Mouse (Mus musculus) cerebellum, postnatal 10 days (tissue): ENCODE data around the gene Tbr1.
A peak's percentile ranks its signal among the peaks of the same experiment; 100 is the strongest.

ENCODE experiments used
- DNase-seq, 2 experiments: peaks; one replicate each; pipeline ENCODE4 v3.0.0; 2021; ENCODE audit warnings: mixed read lengths in 2 of 2

Tbr1 gene

DNA sequence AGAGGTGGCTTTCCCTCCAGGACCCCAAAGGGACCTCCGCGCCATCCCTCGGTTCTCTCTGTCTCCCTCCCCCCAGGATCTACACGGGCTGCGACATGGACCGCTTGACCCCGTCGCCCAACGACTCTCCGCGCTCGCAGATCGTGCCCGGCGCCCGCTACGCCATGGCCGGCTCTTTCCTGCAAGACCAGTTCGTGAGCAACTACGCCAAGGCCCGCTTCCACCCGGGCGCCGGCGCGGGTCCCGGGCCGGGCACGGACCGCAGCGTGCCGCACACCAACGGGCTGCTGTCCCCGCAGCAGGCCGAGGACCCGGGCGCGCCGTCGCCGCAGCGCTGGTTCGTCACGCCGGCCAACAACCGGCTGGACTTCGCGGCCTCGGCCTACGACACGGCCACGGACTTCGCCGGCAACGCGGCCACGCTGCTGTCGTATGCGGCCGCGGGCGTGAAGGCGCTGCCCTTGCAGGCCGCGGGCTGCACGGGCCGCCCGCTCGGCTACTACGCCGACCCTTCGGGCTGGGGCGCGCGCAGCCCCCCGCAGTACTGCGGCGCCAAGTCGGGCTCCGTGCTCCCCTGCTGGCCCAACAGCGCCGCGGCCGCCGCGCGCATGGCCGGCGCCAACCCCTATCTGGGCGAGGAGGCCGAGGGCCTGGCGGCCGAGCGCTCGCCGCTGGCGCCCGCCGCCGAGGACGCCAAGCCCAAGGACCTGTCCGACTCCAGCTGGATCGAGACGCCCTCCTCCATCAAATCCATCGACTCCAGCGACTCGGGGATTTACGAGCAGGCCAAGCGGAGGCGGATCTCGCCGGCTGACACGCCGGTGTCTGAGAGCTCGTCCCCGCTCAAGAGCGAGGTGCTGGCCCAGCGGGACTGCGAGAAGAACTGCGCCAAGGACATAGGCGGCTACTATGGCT is 9.0 kb downstream of the Tbr1 start:
- DNase-seq, result peak; percentile 74 to 79

DNA sequence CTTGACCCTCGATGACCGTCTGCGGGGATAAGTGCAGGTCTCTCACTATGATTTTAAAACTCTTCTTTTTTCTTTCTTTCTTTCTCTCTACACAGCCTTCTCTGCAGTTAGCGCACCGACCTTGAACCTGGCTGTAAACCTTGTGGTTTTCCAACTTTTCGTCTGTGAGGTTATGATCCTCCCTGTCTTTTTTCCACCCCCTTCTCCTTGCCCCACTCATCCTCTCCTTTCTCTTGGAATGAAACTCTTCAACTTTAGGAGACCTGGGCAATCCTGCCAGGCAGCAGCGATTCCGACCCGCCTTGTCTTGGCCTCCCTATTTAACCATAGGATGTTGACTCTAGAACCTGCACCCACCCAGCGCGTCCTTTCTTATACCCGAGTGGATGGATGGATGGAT is 9.8 kb downstream of the Tbr1 start:
- peak in 1 of 2 experiments; percentile 10 for DNase-seq

DNA sequence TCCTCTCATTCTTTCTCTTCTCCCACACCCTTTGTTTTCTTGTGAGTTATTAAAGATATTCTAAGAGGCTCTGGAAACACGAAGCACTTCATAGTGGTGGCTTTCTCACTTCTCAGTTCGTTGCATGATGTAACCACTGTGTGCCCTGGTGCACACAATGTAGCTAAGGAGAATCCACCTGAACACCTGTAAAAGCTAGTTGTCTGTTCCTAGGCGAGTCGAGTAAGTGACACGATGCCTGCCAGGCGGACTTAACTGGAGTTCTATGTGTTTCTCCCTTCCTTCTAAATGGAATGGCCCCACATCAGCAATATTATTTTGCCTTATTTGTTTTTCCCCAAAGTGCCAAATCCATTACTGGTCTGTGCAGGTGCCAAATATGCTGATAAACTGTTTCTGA is 10.4 kb downstream of the Tbr1 start:
- peak in 1 of 2 experiments; percentile 14 for DNase-seq

DNA sequence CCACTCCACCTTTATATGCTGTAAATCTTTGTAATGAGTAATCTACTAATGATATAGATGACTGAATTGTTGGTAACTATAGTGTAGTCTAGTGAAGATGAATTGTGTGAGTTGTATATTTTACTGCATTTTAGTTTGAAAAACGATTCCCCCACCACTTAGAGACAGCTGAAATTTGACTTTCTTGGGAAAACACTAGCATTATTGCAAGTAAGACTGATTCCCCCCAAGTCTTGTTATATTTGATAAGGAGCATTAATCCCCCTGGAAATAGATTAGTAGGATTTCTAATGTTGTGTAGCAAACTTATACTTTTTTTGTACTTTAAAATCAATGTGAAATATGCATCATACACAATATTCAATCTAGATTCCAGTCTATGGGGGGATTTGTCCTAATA is 10.8 kb downstream of the Tbr1 start:
- DNase-seq, result no peak

DNA sequence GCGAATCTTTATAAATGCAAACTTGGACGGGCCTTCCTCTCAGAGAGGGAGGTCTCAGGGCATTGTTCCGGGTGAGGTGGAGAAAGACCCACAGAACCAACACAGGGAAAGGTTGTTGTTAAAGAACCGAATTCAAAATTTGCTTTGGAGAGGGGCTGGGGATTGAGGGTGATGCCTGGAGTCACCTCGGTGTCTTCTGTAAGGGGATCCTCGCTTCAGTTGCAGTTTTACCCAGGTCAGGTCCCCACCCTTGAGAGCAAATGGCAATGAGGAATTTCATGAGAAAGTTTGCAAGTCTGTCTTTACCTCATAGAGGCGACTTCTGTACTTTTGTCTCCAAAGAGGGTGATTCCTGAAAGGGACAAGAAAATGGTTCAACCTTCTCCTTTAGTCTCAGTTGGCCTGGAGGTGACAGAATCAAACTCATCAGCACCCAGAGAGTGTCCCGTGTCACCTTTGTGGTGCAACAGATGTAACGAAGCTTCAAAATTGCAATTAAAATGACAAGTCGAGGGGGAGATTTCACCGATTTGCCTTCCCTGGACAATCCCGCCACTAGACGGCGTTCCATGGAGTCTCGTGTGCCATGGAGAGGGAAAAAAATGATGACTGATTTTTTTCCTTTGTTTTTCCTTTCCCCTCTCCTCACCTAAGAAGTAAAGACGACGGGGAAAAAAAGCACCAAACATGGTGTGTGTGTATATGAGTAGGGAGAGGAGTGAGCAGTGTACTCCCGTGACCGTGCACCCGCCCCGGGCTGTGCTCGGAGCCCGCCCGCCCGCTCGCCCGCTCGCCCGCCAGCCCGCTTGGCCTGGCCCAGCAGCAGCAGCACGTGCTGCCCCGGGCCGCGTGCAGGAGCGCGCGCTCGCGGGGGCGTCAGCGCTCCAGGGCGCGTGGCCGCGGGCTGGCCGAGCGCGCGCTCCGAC is 12.1 kb downstream of the Tbr1 start:
- peak; percentile 78 to 83 for DNase-seq

DNA sequence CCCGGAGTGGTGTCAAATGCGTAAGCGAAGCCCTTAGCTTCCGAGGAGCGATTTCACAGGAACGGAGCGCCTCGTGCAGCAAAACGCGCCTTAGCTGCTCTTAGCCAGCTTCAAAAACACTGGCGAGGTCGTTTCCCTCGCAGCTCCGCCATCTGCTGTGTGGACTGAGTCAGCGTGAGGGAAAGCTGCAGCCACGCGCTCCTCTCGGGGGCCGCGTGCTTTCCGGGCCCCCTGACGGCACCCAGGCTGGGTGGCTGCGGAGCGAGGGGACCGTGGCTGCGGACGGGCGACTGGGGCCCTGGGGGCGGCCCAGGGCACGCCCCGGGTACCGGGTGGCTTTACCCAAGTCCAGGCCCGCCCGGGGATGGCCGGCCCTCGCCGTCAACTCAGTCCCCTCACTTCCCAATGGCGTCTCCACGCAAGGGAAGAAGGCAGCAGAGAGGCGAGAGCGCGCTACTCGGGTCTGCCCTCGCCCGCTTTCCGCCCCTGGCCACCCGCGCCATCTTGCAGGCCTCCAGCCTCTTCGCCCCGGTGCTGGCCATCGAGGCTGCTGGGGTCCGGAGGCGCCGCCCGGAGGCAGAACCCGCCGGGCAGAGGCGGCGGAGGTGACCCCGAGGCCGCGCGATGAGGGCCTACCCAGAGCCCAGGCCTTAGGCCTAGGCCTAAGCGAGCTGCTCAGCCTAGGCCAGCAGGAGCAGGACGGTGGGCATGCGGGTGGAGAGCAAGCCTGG is 13.0 kb downstream of the Tbr1 start:
- peak; percentile 76 to 79 for DNase-seq

DNA sequence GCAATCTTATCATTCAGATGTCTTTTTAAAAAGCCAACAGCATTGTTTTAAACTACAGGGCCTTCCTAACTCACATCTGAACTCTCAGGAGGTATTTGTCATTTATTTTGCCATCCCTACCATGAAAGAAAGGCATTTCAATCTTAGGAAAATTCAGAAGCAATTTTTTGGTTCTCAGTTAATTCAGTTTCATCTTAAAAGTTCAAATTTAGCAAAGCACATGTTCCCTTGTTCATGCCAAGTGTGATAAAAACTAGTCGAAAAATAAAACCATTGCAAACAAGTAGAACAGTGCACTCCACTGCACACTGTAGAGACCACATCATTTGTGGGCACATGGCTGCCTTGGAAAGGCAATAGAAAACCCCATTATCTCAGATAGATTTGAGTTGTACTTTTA is 15.5 kb downstream of the Tbr1 start:
- no peak for DNase-seq

DNA sequence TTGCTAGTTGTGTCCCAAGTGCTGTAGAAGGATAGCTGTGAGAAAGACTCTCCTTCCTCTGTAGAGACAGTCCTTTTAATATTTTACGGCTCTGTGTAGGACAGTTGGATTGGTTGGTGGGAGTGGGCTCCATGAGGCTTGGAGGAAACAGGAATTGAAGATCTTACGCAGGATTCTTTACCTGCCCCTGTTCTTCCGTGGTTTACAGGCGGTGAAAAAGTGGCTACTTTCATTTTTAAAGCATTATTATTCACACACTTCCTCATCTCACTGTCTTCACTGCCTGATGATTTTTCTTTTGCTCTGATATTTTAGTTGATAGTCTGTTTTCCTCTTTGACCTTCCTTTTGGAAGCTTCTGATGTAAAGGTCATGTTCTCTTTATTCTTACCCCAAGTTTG is 17.5 kb downstream of the Tbr1 start:
- no peak for DNase-seq

DNA sequence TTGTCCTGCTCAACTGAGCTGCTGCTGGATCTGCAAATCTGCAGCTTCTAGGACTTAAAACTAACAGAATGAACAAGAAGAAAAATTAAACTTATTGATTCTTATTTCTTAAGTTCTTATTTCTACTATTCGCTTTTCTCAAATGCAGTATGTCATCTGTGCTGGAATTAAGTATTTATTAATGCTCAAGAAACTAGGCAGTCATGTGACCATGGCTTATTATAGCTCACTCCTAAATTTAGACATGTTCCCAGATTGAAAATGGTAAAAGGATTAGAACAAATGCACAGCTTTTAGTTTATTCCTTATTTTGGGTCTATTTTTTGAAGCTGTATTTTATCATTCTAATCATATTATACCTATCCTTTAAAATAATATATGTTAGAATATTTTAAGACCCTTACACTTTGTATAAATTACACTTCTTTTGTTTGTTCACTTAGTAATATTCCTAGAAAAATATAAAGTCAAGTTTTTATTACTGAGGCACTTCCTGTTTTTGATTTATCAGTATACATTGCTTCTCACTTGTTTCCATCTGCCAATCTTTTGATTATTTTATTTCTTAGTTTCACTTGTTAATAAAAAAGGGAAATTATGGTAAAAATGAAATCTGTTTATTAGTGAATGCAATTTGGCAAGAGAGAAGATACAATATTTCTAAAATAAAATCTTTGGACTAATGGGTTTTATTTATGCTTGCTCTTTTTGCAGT is 20.9 kb downstream of the Tbr1 start:
- no peak for DNase-seq

DNA sequence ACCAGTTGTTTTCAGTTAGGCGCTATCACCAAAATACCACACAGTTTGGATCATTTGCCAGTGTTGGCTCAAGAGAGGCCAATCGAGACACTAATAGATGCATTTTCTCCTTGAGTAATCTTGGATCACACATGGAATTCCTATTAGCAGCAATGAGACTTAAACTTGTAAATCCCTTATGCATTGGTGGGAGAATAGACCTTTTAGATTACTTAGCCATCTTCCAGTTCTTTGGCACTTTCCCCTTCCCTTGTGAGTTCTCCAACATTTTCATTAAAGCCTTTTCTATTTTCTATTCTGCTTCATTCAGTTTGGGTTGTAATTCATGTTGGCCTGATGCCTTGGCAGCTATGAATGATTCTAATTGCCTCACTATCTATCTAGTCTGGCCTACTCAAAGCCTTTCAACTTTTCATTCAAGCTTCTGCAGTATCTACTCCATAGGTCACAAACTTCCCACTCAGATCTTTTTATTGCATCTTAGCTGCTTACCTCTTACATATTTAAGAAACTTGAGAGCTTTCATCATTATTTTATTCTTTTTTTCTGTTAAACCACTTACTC is 34.6 kb downstream of the Tbr1 start:
- DNase-seq, result peak; percentile 20 to 32
